Mouse (Mus musculus): Measurements from ENCODE around the gene Zan.

The Zan gene

GRCm38 (mm10) chr5:137501709-137502666 lies 25.1 kb upstream of the Zan start, which contains the start of gene Pop7:
Pop7 (minus strand) TSS chr5:137502518.
- in situ Hi-C loops (cut with MboI, MseI) = loop anchor here in 1 of 2 experiments (10.0 kb wide), 1 partner anchor 1567 kb away; the partner anchor contains the start of gene Ywhag

- in situ Hi-C loops (cut with MboI, MseI) = loop anchor here in 1 of 2 experiments (10.0 kb wide), 1 partner anchor 1565 kb away; the partner anchor contains the start of gene Ywhag
Measured at GRCm38 (mm10) chr5:137500186-137500585, 23.3 kb upstream of the Zan start.

GRCm38 (mm10) chr5:137493831-137494230 lies 17.0 kb upstream of the Zan start:
- in situ Hi-C loops (cut with MboI, MseI) = no loop called here

- in situ Hi-C loops (cut with MboI, MseI) = no loop called here
Measured at GRCm38 (mm10) chr5:137491559-137491958, 14.7 kb upstream of the Zan start.

GRCm38 (mm10) chr5:137487616-137488015 lies 10.8 kb upstream of the Zan start:
- in situ Hi-C loops (cut with MboI, MseI) = no loop called here

- in situ Hi-C loops (cut with MboI, MseI) = no loop called here
Measured at GRCm38 (mm10) chr5:137485851-137486155, 8.9 kb upstream of the Zan start.

- in situ Hi-C loops (cut with MboI, MseI) = no loop called here
Measured at GRCm38 (mm10) chr5:137485071-137485850, 8.4 kb upstream of the Zan start.

GRCm38 (mm10) chr5:137481897-137482296 lies 5.0 kb upstream of the Zan start:
- in situ Hi-C loops (cut with MboI, MseI) = loop anchor here in 1 of 2 experiments (5.0 kb wide), 1 partner anchor 470 kb away; no protein-coding TSS in a partner anchor

- in situ Hi-C loops (cut with MboI, MseI) = loop anchor here in 1 of 2 experiments (5.0 kb wide), 1 partner anchor 469 kb away; no protein-coding TSS in a partner anchor
Measured at GRCm38 (mm10) chr5:137481138-137481537, 4.3 kb upstream of the Zan start.

GRCm38 (mm10) chr5:137474351-137474750 lies 2.5 kb downstream of the Zan start:
- in situ Hi-C loops (cut with MboI, MseI) = no loop called here

- in situ Hi-C loops (cut with MboI, MseI) = no loop called here
Measured at GRCm38 (mm10) chr5:137472252-137472904, 4.5 kb downstream of the Zan start.

GRCm38 (mm10) chr5:137466946-137467345 lies 9.9 kb downstream of the Zan start:
- in situ Hi-C loops (cut with MboI, MseI) = no loop called here

- in situ Hi-C loops (cut with MboI, MseI) = no loop called here
Measured at GRCm38 (mm10) chr5:137465049-137465448, 11.8 kb downstream of the Zan start.

- in situ Hi-C loops (cut with MboI, MseI) = no loop called here
Measured at GRCm38 (mm10) chr5:137455866-137456591, 20.8 kb downstream of the Zan start.

- in situ Hi-C loops (cut with MboI, MseI) = no loop called here
Measured at GRCm38 (mm10) chr5:137455206-137455605, 21.7 kb downstream of the Zan start.

GRCm38 (mm10) chr5:137445536-137445935 lies 31.3 kb downstream of the Zan start:
- in situ Hi-C loops (cut with MboI, MseI) = loop anchor here in 1 of 2 experiments (25.0 kb wide), 1 partner anchor 1317 kb away; the partner anchor contains the start of gene Fam20c

GRCm38 (mm10) chr5:137440216-137440855 lies 36.5 kb downstream of the Zan start:
- in situ Hi-C loops (cut with MboI, MseI) = loop anchor here in 1 of 2 experiments (5.0 to 25.0 kb wide), 2 partner anchors 88 to 1322 kb away; partner anchors contain the start of genes Ephb4 and Fam20c

GRCm38 (mm10) chr5:137433889-137434288 lies 43.0 kb downstream of the Zan start:
- in situ Hi-C loops (cut with MboI, MseI) = loop anchor here (10.0 to 25.0 kb wide), 2 partner anchors 219 to 1328 kb away; partner anchors contain the start of genes Fam20c (in 1 of the 2) and Muc3a (in 1 of the 2)

- in situ Hi-C loops (cut with MboI, MseI) = loop anchor here (10.0 to 25.0 kb wide), 2 partner anchors 216 to 1332 kb away; partner anchors contain the start of genes Fam20c (in 1 of the 2) and Muc3a (in 1 of the 2)
Measured at GRCm38 (mm10) chr5:137430402-137430801, 46.5 kb downstream of the Zan start.

- in situ Hi-C loops (cut with MboI, MseI) = loop anchor here in 1 of 2 experiments (25.0 kb wide), 1 partner anchor 1337 kb away; the partner anchor contains the start of gene Fam20c
Measured at GRCm38 (mm10) chr5:137425648-137426047, 51.2 kb downstream of the Zan start.
